Mouse (Mus musculus) liver, embryonic 12.5 days (tissue): Measurements from ENCODE around the gene Gkap1. TPM values are rescaled to one million over a fixed set of nuclear protein-coding genes. Genes with fewer than 3 reads are reported as not detected.

Source experiments
- ATAC-seq: fragments of 200-750 bp; cut with Nextera tagmentation; 2 replicates; pipeline ENCODE4 v1.8.0; 2017; ENCODE audit warnings: moderate number of reproducible peaks, mild to moderate bottlenecking, moderate library complexity
- H3K27ac ChIP-seq: fragments of 300-500 bp; sonication (generic); 2 replicates; pipeline ENCODE4 v1.5.1; 2016; ENCODE audit warnings: mild to moderate bottlenecking
- H3K27me3 ChIP-seq: fragments of 300-500 bp; sonication (generic); replicated peaks from 2 replicates; pipeline ENCODE4 v1.6.1; 2016; ENCODE audit warnings: mild to moderate bottlenecking, moderate library complexity
- H3K36me3 ChIP-seq: fragments of 300-500 bp; sonication (generic); 2 replicates; pipeline ENCODE4 v1.6.1; 2016; ENCODE audit warnings: mild to moderate bottlenecking, moderate library complexity
- H3K4me1 ChIP-seq: fragments of 300-500 bp; sonication (generic); 2 replicates; pipeline ENCODE4 v1.6.1; 2016
- H3K4me2 ChIP-seq: fragments of 300-500 bp; sonication (generic); 2 replicates; pipeline ENCODE4 v1.6.1; 2016; ENCODE audit warnings: mild to moderate bottlenecking, moderate library complexity
- H3K4me3 ChIP-seq: fragments of 300-500 bp; sonication (generic); 2 replicates; pipeline ENCODE4 v1.5.1; 2016; ENCODE audit warnings: mild to moderate bottlenecking, moderate library complexity
- H3K9ac ChIP-seq: fragments of 300-500 bp; sonication (generic); 2 replicates; pipeline ENCODE4 v1.6.1; 2016; ENCODE audit warnings: mild to moderate bottlenecking, moderate library complexity
- H3K9me3 ChIP-seq: fragments of 300-500 bp; sonication (generic); replicated peaks from 2 replicates; pipeline ENCODE4 v1.6.1; 2016; ENCODE audit warnings: mild to moderate bottlenecking, moderate library complexity
- WGBS: fragments of 180-500 bp; shearing (Covaris S2); methylation state at CpG from one replicate; pipeline ENCODE4 v1.1.7; 2016; ENCODE audit not compliant: insufficient replicate concordance; 5-methylcytosine and 5-hydroxymethylcytosine counted together
- polyA plus RNA-seq: library from polyadenylated mRNA; unstranded; fragments of >200 nt; fragmentation: Nextera tagmentation; extraction: Ambion mirVana; gene quantifications from 2 replicates; pipeline ENCODE4 v1.2.1, GENCODE M21; 2016

The Gkap1 gene
- polyA plus RNA-seq, 1 experiment from 2014 or later = 9.0 TPM

DNA sequence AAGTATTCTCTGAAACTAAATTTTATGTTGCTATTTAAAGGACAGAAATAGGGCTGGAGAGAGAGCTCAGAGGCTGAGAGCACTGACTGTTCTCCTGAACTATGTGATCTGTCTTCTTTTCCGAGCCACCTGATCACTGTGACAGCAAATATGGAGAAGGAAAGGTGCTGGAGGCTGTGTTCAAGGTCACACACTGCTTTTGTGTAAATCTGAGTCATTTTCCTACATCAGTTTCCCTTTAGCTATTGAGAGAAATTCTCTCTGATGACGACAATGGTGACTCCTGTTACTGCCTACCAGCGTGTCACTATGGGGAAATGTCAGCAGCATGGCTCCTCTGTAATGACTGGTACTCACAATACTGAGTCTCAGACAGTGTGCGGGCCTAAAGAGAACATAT, 13.8 kb downstream of the Gkap1 start:
- 70% methylated on average over 4 of the region's 4 CpGs for WGBS

GRCm38 (mm10) chr13:58253268-58253667, 22.2 kb downstream of the Gkap1 start:
- no peaks in the 10 kb centered on the region for H3K4me1 ChIP-seq
- H3K9me3 ChIP-seq = no peaks in the 10 kb centered on the region
- no peak overlapping the region for H3K27ac ChIP-seq
- 75% methylated on average over 1 of the region's 1 CpGs for WGBS
- H3K4me2 ChIP-seq = no peak overlapping the region
- H3K9ac ChIP-seq = no peak overlapping the region
- H3K27me3 ChIP-seq = no peaks in the 10 kb centered on the region
- no peak overlapping the region for H3K4me3 ChIP-seq
- peaks cover 6% of the 10 kb centered on the region for H3K36me3 ChIP-seq
- no peak for ATAC-seq

More for the DNA sequence above, 13.8 kb downstream of the Gkap1 start:
- Histone ChIP-seq H3K27ac (no peak overlapping the region), H3K4me3 (no peak overlapping the region), H3K4me2 (no peak overlapping the region), H3K9ac (no peak overlapping the region), H3K36me3 (no peaks in the 10 kb centered on the region), H3K9me3 (no peaks in the 10 kb centered on the region), H3K27me3 (no peaks in the 10 kb centered on the region), H3K4me1 (no peaks in the 10 kb centered on the region)
- no peak for ATAC-seq

DNA sequence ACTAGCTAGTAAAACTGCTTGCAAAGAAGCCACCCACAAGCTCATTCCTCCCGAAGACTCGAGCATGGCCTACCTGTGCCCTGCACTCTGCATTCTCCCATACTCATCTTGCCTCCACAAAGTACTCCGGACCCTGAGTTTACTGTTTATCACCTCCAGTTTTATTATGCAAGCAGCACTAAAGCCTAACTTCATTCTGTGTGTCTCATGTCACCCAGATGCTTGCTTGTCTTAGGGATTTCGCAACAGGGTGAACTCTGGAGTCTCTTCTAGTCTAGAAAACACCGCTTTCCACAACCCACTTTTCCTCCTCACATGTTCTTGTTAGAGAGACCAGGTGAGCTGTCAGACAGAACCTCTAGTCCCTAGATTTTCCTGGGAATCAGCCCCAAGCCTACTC, 26.5 kb downstream of the Gkap1 start:
- peaks cover 10% of the 10 kb centered on the region for H3K4me1 ChIP-seq
- no peak overlapping the region for H3K4me3 ChIP-seq
- ATAC-seq = no peak
- H3K27me3 ChIP-seq = no peaks in the 10 kb centered on the region
- H3K9ac ChIP-seq = no peak overlapping the region
- H3K27ac ChIP-seq = no peak overlapping the region
- H3K9me3 ChIP-seq = no peaks in the 10 kb centered on the region
- 76% methylated on average over 5 of the region's 5 CpGs for WGBS
- no peak overlapping the region for H3K4me2 ChIP-seq
- H3K36me3 ChIP-seq = peaks cover 3% of the 10 kb centered on the region

- Histone ChIP-seq H3K27ac (no peak overlapping the region), H3K4me2 (no peak overlapping the region)
- no peak for ATAC-seq
Measured at GRCm38 (mm10) chr13:58236536-58236935, 39.0 kb downstream of the Gkap1 start.

DNA sequence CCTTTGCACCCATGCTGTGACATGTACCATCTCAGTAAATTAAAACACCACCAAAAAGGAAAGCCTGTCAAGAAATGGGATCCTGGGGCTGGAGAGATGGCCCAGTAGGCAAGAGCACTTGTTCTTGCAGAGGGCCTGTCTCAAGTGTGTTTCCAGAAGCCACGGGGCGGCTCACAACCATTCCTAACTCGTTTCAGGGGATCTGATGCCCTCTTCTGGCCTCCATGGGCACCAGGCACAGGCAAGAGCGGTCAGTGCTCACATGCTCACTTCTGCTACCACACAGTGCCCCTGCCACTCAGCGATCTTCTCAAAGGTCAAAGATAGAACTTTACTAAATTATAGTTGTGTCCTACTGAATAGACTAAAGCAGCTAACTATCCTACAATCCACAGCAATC, 42.9 kb downstream of the Gkap1 start:
- H3K4me2 ChIP-seq = no peak overlapping the region
- no peak overlapping the region for H3K27ac ChIP-seq
- no peak overlapping the region for H3K9ac ChIP-seq
- no peaks in the 10 kb centered on the region for H3K27me3 ChIP-seq
- no peaks in the 10 kb centered on the region for H3K9me3 ChIP-seq
- no peaks in the 10 kb centered on the region for H3K36me3 ChIP-seq
- H3K4me1 ChIP-seq = 0 out of 2 replicates have a peak, but pooled peaks cover 9% of the 10 kb centered on the region
- WGBS = 36% methylated on average over 5 of the region's 5 CpGs
- no peak for ATAC-seq
- no peak overlapping the region for H3K4me3 ChIP-seq

More at GRCm38 (mm10) chr13:58236536-58236935, 39.0 kb downstream of the Gkap1 start:
- H3K27me3 ChIP-seq = no peaks in the 10 kb centered on the region
- no peaks in the 10 kb centered on the region for H3K9me3 ChIP-seq
- no peak overlapping the region for H3K9ac ChIP-seq
- 90% methylated on average over 7 of the region's 7 CpGs for WGBS
- H3K4me3 ChIP-seq = no peak overlapping the region
- no peaks in the 10 kb centered on the region for H3K4me1 ChIP-seq
- H3K36me3 ChIP-seq = no peaks in the 10 kb centered on the region

DNA sequence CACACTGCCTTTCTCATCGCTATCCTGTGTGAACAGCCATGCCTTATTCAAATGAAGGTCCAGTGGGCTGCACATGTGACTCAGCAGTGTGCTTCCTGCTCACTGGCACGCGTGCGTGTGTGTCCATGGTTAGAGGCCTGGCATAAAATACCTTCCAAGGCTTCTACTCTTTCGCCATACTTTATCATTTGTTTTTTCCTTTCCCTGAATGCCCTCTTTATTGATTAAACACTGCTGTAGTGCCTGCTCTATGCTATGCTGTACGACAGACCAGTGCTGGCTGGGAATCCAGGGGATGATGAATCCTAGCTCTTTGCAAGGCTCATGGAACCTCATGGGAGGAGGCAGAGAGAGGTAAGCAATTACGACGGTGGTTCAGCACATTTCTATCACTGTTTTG, 43.4 kb downstream of the Gkap1 start:
- 74% methylated on average over 8 of the region's 8 CpGs for WGBS
- no peak overlapping the region for H3K27ac ChIP-seq
- H3K36me3 ChIP-seq = no peaks in the 10 kb centered on the region
- no peak overlapping the region for H3K9ac ChIP-seq
- H3K9me3 ChIP-seq = no peaks in the 10 kb centered on the region
- H3K27me3 ChIP-seq = no peaks in the 10 kb centered on the region
- 0 out of 2 replicates have a peak, but pooled peaks cover 9% of the 10 kb centered on the region for H3K4me1 ChIP-seq
- ATAC-seq = no peak
- no peak overlapping the region for H3K4me2 ChIP-seq
- H3K4me3 ChIP-seq = no peak overlapping the region

GRCm38 (mm10) chr13:58228624-58229023, 46.9 kb downstream of the Gkap1 start:
- Histone ChIP-seq H3K9me3 (no peaks in the 10 kb centered on the region), H3K9ac (no peak overlapping the region), H3K4me3 (no peak overlapping the region), H3K27me3 (no peaks in the 10 kb centered on the region), H3K36me3 (no peaks in the 10 kb centered on the region), H3K4me2 (no peak overlapping the region), H3K4me1 (0 out of 2 replicates have a peak, but pooled peaks cover 9% of the 10 kb centered on the region), H3K27ac (no peak overlapping the region)
- 26% methylated on average over 2 of the region's 2 CpGs for WGBS
- ATAC-seq = peak; percentile 59

- H3K4me2 ChIP-seq = no peak overlapping the region
- no peak overlapping the region for H3K4me3 ChIP-seq
- H3K4me1 ChIP-seq = 0 out of 2 replicates have a peak, but pooled peaks cover 17% of the 10 kb centered on the region
- H3K9me3 ChIP-seq = no peaks in the 10 kb centered on the region
- H3K36me3 ChIP-seq = no peaks in the 10 kb centered on the region
- WGBS = 75% methylated on average over 8 of the region's 8 CpGs
- no peak overlapping the region for H3K9ac ChIP-seq
- no peak overlapping the region for H3K27ac ChIP-seq
- ATAC-seq = no peak
- H3K27me3 ChIP-seq = 0 out of 2 replicates have a peak, but pooled peaks cover 6% of the 10 kb centered on the region
Measured at GRCm38 (mm10) chr13:58225694-58226093, 49.8 kb downstream of the Gkap1 start.

- Histone ChIP-seq H3K36me3 (no peaks in the 10 kb centered on the region), H3K4me3 (no peak overlapping the region), H3K9ac (no peak overlapping the region), H3K4me2 (no peak overlapping the region), H3K27ac (no peak overlapping the region), H3K9me3 (no peaks in the 10 kb centered on the region), H3K27me3 (0 out of 2 replicates have a peak, but pooled peaks cover 6% of the 10 kb centered on the region), H3K4me1 (peaks cover 17% of the 10 kb centered on the region)
- 74% methylated on average over 3 of the region's 3 CpGs for WGBS
- ATAC-seq = no peak
Measured at GRCm38 (mm10) chr13:58220206-58220605, 55.3 kb downstream of the Gkap1 start.

DNA sequence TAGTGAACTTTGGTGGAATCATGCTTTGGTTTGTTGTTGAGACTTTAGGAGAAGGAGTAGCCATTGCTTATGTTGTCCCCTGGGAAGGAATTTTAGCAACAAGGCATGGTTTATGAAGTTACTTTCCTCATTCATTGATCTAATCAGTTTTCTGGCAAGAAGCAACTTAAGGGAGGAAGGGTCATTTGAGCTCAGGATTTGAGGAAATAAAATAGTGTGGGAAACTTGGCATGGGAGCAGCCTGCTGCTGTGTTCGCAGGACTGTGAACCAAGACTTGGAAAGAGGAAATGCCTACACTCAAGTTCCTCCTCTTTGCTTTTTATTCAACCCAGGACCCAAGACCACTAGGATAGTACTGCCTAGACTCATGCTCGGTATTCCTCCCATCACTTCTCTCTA, 58.0 kb downstream of the Gkap1 start:
- H3K36me3 ChIP-seq = no peaks in the 10 kb centered on the region
- no peaks in the 10 kb centered on the region for H3K9me3 ChIP-seq
- H3K27me3 ChIP-seq = 0 out of 2 replicates have a peak, but pooled peaks cover 6% of the 10 kb centered on the region
- H3K9ac ChIP-seq = no peak overlapping the region
- no peak overlapping the region for H3K4me2 ChIP-seq
- WGBS = 69% methylated on average over 2 of the region's 2 CpGs
- no peak overlapping the region for H3K4me3 ChIP-seq
- H3K4me1 ChIP-seq = peaks cover 28% of the 10 kb centered on the region
- no peak overlapping the region for H3K27ac ChIP-seq
- no peak for ATAC-seq

GRCm38 (mm10) chr13:58216395-58216794, 59.1 kb downstream of the Gkap1 start:
- H3K4me1 ChIP-seq = peaks cover 36% of the 10 kb centered on the region
- no peaks in the 10 kb centered on the region for H3K27me3 ChIP-seq
- WGBS = 82% methylated on average over 9 of the region's 9 CpGs
- peak overlapping the region; percentile 96 for H3K4me3 ChIP-seq
- H3K9ac ChIP-seq = peak overlapping the region; percentile 99
- peak overlapping the region; percentile 88 for H3K27ac ChIP-seq
- H3K4me2 ChIP-seq = peak overlapping the region; percentile 85
- 0 out of 2 replicates have a peak, but pooled peaks cover 3% of the 10 kb centered on the region for H3K36me3 ChIP-seq
- H3K9me3 ChIP-seq = no peaks in the 10 kb centered on the region
- ATAC-seq = no peak

DNA sequence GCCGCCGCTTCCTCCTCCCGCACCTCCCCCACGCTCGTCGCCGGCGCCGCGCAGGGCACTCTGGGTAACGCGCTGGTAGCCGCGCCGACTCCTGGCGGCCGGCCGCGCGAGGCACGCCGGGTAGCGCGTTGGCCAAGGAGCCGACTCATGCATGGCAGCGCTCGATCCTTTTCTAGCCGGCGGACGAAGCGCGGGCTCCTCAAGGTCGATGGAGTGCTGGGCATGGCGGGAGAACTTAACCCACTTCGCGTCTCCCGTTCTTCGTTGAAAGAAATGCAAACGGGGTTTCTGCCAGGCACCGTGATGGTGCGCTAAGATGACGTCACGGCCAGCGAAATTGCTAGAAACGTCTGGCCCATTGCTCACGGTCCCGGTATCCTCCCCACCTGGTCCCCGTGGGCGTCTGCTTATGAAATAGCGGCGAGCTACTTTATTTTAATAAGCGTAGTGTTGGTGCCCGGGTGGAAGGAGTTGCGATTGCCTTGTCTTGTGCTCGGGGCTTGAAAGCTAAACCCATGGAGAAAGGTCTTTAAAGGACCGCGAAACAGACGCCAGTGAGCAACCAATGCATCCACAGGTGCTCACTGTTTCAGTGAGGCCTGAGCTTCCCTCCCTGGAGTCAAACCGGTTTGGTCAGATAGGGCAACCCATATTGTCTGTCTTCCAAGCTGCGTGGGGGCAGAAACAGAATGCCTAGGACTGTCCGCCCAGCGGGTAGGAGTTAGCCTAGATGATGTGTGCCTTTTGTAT, 59.7 kb downstream of the Gkap1 start, which contains the start of gene Ubqln1:
TSS of gene Ubqln1 (minus strand) at position 62 of the 750 bp plus-strand sequence.
- Histone ChIP-seq H3K27ac (peak within 1 kb of the TSS; percentile 88), H3K4me2 (peak within 1 kb of the TSS; percentile 85), H3K9me3 (no peaks in the 10 kb centered on the region), H3K9ac (peak within 1 kb of the TSS; percentile 99), H3K27me3 (no peaks in the 10 kb centered on the region), H3K36me3 (0 out of 2 replicates have a peak, but pooled peaks cover 3% of the 10 kb centered on the region), H3K4me1 (peaks cover 36% of the 10 kb centered on the region), H3K4me3 (peak within 1 kb of the TSS; percentile 96)
- WGBS = 2% methylated on average over 62 of the region's 62 CpGs
- peak; percentile 92 for ATAC-seq
